Mouse (Mus musculus) thymus, postnatal 36 days (tissue): ENCODE measurements around the gene Ppia.
"Not testable (repeated sequence)": the region's sequence is repeated elsewhere in the genome, so short reads cannot be mapped to it uniquely, and the experiment has no call there.

ENCODE experiments used
- DNase-seq, 2 experiments: peaks; one replicate each; pipeline ENCODE4 v3.0.0; 2022; ENCODE audit warnings: mixed read lengths in 2 of 2

Gene Ppia

GRCm38 (mm10) chr11:6414751-6415550 lies at the start of gene Ppia:
Gene Ppia (plus strand): TSS chr11:6415443.
- no peak for DNase-seq

- DNase-seq, result peak; percentile 77 to 83
These were observed 49.4 kb upstream of the Ppia start for GRCm38 (mm10) chr11:6365885-6366284.

GRCm38 (mm10) chr11:6366434-6366833 lies 48.8 kb upstream of the Ppia start:
- no peak for DNase-seq

- no peak for DNase-seq
These were observed 48.1 kb upstream of the Ppia start for GRCm38 (mm10) chr11:6367156-6367555.

- not testable (repeated sequence) for DNase-seq
These were observed 47.3 kb upstream of the Ppia start for GRCm38 (mm10) chr11:6367986-6368385.

- DNase-seq, result no peak
These were observed 43.7 kb upstream of the Ppia start for GRCm38 (mm10) chr11:6371376-6372155.

GRCm38 (mm10) chr11:6372784-6373183 lies 42.5 kb upstream of the Ppia start:
- DNase-seq, result no peak

- DNase-seq, result no peak
These were observed 34.3 kb upstream of the Ppia start for GRCm38 (mm10) chr11:6380916-6381315.

- no peak for DNase-seq
These were observed 27.0 kb upstream of the Ppia start for GRCm38 (mm10) chr11:6388126-6388725.

- DNase-seq, result peak; percentile 94
These were observed 26.4 kb upstream of the Ppia start, which contains the start of gene Zmiz2 for GRCm38 (mm10) chr11:6388726-6389413. Gene Zmiz2 (plus strand): TSS chr11:6389074.

GRCm38 (mm10) chr11:6389483-6389921 lies 25.7 kb upstream of the Ppia start:
- peak in 1 of 2 experiments; percentile 35 for DNase-seq

GRCm38 (mm10) chr11:6390376-6391053 lies 24.7 kb upstream of the Ppia start:
- no peak for DNase-seq

- DNase-seq, result peak in 1 of 2 experiments; percentile 39
These were observed 23.5 kb upstream of the Ppia start for GRCm38 (mm10) chr11:6391516-6392276.

GRCm38 (mm10) chr11:6392857-6393256 lies 22.4 kb upstream of the Ppia start:
- DNase-seq, result no peak

- DNase-seq, result no peak
These were observed 21.4 kb upstream of the Ppia start for GRCm38 (mm10) chr11:6393866-6394265.

GRCm38 (mm10) chr11:6395565-6395964 lies 19.7 kb upstream of the Ppia start:
- DNase-seq, result no peak

GRCm38 (mm10) chr11:6398141-6398540 lies 17.1 kb upstream of the Ppia start:
- DNase-seq, result no peak

- DNase-seq, result peak; percentile 83 to 86
These were observed 12.4 kb upstream of the Ppia start for GRCm38 (mm10) chr11:6402515-6403510.

GRCm38 (mm10) chr11:6403830-6404405 lies 11.3 kb upstream of the Ppia start:
- no peak for DNase-seq
